ENCODE assay signal across 14 mouse cellular contexts in genomic region chr14:12133163-12133562, GRCm38 (mm10).
"Had no signal": no experiment of that assay in that cellular context is flagged by ENCODE, and none has a peak within 500 bp of the region (broad histone marks: within the 10 kb centered on the region; RNA-seq: fewer than 3 reads in every experiment).

No protein-coding gene starts in this region.

- H3K27me3 ChIP-seq: limb, embryonic 12.5 days; midbrain, embryonic 15.5 days; neural tube, embryonic 12.5 days had no signal

- H3K4me3 ChIP-seq: layer of hippocampus, adult 2 months; limb, embryonic 12.5 days; midbrain, embryonic 15.5 days; neural tube, embryonic 12.5 days had no signal

- H3K4me1 ChIP-seq: limb, embryonic 12.5 days; midbrain, embryonic 15.5 days; neural tube, embryonic 12.5 days had no signal

- DNase-seq: kidney, adult 9 months; kidney, postnatal 4 days; liver; lung, adult 18-20 months; right cerebral cortex, postnatal 4 days; spleen, adult 18-20 months; thymus, adult 18-20 months; thymus, postnatal 14 days had no signal

- H3K27ac ChIP-seq: kidney, postnatal 0 days; layer of hippocampus, adult 2 months; limb, embryonic 12.5 days; liver, embryonic 14.5 days; midbrain, embryonic 15.5 days; neural tube, embryonic 12.5 days had no signal

- H3K9me3 ChIP-seq: limb, embryonic 12.5 days; midbrain, embryonic 15.5 days; neural tube, embryonic 12.5 days had no signal

- H3K36me3 ChIP-seq: midbrain, embryonic 15.5 days; neural tube, embryonic 12.5 days had no signal

- ATAC-seq: midbrain, embryonic 15.5 days had no signal

- H3K4me2 ChIP-seq: limb, embryonic 12.5 days; midbrain, embryonic 15.5 days; neural tube, embryonic 12.5 days had no signal

- H3K9ac ChIP-seq: limb, embryonic 12.5 days; liver, embryonic 14.5 days; midbrain, embryonic 15.5 days; neural tube, embryonic 12.5 days had no signal
